Mouse (Mus musculus) v-Abl transformed pro-B cells (cell line): ENCODE results near the gene Dcp1b.

Experiments used
- in situ Hi-C, 2 experiments: fragments of 400-800 bp; cut with MboI; formaldehyde crosslinking; loops; one replicate each; pipeline ENCODE4 v1.15.1; 2025; ENCODE audit not compliant: unreplicated experiment in 2 of 2

Dcp1b gene

DNA sequence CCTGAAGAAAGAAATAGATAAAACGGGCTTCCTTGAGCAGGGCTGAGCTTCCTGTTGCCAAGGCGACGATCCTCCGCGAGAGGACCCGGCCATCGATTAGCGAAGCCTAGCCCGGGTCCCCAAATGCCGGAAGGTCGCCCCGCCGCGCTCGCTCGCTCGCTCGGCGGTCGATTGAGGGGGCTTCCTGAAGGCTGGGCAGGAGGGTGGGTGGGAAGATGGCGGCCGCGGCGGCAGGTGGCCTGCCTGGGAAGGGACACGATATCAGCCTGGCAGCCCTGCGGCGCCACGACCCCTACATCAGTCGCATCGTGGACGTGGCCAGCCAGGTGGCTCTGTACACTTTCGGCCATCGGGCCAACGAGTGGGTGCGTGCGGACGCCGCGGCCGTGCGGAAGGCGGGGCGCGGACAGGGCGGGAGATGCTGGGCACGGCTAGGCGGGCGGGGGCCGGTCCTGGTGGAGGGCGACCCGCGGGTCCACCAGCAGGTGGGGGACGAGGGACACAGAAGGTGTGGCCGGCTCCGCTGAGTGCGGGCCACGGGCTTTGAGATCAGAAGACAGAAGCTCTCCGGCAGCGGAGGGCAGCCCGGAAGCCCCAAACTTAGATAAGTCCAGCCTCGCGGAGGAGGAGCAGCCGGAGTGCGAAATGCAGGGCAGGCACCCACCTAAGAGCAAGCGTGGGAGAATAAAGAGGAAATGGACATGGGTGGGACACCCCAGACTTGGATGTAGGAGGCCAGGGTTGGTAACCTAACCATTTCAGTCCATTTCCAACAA lies at the start of gene Dcp1b:
Gene Dcp1b, plus strand, starts transcription at position 176 of the 776 bp plus-strand sequence.
- in situ Hi-C loops, result no loop called here

DNA sequence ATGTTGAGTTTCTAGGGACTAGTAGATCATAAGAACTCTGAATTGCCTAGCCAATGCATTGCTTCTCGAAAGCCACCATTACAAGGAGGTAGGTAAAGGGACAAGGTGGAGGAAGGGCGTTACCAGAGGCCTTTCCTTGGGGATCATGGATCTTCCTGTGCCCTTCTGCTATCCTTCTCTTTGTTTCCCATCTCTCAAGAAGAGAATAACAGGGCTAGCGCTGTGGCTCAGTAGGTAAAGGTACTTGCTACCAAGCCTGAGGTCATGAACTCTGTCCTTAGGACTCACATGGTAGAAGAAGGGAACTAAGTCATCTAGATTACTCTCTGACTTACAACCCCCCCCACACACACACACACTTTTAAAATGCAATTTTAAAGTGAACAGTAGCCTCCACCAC lies 48.1 kb upstream of the Dcp1b start:
- in situ Hi-C loops, result loop anchor here in 1 of 2 experiments (5.0 kb wide), 1 partner anchor 305 kb away; no protein-coding TSS in a partner anchor

DNA sequence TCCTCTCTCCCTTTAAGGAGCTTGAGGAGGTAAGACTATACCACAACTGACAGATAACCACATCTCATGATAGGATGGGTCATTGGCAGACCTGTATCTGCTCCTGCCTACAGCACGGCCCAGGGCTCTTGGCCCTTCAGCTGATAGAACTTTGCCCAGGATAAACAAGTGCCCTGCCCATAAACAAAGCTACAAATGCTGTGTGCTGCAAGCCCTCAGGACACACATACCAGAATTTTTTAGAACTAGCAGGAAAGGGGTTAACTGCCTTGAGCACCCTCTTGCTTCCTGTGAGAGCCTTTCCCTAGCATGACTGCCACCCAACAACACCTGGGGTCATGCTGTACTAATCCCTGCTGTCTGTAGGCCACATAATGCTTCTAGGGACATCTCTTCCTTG lies 47.0 kb upstream of the Dcp1b start:
- in situ Hi-C loops, result loop anchor here in 1 of 2 experiments (5.0 kb wide), 1 partner anchor 304 kb away; no protein-coding TSS in a partner anchor

DNA sequence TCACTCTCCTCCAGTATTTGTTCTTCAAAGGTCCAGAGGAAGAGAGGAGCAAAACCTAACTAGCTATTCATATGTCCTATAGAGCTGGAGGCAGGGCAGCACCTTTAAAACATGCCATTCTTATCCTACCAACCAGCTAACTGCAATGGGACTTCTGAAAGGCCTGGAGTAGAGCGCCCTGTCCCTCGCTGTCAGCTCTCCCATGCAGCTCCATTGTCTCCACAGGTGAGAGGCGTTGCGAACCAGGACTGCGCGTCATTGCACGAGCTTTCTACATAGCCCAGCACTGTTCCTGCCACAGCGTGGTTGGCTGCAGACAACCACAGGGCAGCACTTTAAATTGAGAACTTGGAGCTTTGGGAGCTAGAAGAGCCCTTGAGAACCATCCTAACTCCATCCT lies 46.5 kb upstream of the Dcp1b start:
- in situ Hi-C loops, result loop anchor here in 1 of 2 experiments (5.0 kb wide), 1 partner anchor 304 kb away; no protein-coding TSS in a partner anchor

DNA sequence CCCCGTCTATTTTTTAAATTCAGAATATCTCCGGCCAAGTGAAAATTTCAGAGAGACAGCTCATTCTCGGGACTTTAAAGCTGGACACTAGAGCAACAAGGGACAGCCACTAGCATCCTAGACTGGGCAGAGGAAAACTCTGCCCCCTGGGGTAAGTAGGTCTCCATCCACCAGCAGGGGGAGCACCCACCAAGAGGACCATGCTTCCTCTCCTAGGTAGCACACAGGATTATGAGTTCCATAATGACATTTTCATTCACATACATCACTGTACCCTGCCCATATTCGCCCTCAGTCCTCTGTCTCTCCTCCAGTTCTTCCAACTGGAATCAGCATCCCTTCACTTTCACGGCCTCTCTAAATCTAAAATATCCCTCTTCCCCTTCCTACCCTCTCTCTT lies 45.4 kb upstream of the Dcp1b start:
- in situ Hi-C loops, result loop anchor here in 1 of 2 experiments (5.0 kb wide), 1 partner anchor 303 kb away; no protein-coding TSS in a partner anchor

DNA sequence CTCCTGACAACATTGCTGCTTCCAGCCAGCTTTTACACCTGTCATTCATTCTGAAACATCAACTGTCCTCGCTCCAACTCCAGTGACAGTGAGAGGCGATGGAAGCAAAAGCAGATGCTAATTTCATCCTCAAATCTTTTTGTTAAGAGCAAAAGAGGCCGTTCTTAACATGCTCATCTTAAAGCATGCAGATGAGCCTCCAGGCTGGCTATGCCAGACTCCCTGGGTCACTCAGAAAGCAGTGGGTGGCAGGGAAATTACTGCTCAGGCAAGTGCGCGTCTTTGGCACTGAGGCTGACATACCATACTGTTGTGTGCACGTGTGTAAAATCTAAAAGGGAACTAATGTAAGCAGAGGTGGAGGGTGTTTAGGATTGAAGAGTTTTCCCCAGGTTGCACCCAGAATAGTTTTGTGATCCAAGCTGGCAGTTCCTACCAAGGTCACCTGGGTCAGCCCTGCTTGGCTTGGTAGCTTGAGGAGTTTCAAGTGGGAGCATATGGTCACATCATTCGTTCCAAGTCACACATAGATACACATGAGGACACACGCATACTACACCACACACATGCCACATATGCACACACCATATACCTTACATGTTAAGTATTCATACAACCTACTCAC lies 42.8 kb upstream of the Dcp1b start:
- in situ Hi-C loops, result no loop called here

DNA sequence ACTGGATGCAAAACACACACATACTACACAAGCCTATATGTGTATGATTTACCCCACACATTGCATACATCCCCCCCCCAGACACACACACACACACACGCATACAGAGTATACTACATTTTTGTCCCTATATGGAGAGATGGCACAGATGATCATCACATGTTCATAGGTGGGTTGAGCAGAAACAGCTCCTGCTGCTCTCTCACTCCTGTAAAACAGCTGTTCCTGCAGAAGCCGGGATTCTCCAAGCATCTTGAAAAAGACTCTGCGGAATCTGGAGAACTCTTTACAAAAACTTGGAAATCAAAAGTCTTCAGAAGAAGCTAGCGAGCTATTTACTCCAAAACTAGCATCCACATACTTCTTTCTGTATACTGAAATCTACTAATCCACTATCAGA lies 42.2 kb upstream of the Dcp1b start:
- in situ Hi-C loops, result no loop called here

DNA sequence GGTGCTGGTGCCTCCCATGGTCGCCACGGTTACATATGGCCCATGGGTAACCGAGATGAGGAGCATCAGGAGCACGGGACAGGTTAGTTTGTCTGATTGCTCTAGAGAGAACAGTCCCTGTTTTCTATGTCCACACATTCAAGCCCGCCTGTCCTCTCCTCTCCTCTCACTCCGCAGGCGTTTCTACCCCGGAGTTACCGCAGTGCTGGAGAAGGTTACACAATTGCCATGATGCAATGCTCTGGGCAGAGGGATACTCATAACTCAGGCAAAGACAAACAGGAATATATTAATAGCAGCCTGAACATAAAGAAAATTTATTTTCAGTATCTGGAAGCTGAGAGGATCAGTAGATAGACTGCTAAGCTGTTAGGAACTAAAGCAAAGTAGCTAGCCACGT lies 37.3 kb upstream of the Dcp1b start:
- in situ Hi-C loops, result no loop called here

DNA sequence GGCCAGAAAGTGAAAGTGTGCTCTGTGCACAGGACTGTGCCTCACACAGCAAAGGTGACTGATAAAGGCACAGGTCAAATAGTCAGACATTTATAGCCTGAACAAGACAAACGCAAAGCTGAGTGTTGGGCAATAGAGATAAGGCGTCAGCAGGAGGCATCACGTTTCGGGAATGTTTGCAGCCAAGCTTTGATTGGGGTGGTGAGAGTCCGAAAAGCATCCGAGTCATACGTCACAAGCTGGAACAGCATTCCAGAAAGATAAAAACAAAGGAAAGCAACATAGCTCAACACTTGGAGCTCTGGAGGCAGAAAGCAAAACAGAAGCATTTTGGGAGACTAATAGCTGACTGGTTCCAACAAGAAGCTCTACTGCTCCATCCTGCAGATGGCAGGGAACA lies 35.5 kb upstream of the Dcp1b start:
- in situ Hi-C loops, result no loop called here

DNA sequence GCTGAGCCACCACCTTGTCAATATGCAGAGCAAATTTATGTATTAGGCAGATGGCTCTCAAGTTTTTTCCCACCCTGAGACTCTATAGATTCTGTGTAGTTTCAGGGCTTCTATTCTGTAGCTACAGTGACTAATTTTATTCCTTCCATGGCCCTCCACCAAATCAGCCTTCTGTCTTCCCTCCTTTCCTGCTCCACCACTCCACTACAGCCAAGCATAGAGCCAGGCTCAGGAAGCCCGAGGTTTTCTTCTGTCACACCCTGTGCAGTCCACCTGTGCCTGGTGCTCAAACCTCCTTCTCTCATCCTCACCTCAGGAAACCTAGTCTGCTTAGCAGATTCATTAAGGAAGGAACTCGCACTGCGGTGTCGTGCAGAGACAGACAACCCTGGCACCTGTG lies 29.9 kb upstream of the Dcp1b start:
- in situ Hi-C loops, result no loop called here

DNA sequence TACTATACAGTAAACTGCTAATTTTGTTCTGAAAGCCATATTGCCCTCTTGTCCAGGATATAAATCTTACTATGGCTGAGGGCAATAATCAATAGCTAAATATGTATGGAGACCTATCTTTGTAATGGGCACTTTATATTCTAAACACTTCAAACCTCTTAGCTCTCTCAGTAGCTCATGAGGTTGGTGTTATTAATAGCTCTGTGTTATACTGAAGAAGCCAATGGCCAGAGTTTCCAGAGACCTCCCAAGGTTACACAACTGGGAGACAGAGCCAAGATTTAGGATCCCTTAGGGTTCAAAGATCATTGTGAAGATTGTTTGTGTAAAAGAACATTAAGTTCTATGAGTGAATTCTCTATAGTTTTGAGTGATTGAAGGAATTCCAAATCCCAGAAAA lies 9.4 kb upstream of the Dcp1b start:
- in situ Hi-C loops, result no loop called here

DNA sequence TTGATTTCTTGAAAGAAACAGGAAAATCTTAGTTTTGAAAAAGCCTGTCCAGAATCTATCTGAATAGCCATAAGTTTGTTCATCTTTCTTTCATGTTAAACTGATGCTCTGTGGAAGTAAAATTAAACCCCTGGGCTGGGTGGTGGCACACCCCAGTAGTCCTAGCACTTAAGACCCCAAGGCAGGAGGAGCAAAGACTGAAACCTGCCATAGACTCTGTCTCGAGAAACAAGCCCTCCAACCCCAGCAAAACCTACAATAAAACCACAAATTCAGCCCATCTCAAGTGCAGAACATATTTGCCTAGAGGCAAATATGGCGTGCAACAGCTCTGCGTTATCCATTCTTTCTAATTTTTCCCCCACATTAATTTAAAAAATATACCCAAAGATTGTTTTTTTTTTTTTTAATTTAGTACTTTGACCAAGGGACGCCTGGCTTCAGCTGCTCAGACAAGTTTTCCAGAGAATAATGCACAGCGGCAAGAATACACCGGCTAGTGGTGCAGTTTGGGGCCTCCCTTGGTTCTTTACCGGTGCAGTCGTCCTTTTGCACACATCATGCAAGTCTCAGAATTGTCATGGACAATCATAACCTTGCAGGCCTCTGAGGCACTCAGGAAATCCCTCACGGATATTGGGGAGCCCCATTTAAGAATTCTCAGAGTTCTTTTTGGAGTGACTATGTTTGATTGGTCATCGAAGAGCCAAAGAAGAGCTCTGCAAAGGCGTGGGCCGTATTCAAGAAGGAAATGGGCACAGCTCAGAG lies 562 bp upstream of the Dcp1b start:
- in situ Hi-C loops, result no loop called here

DNA sequence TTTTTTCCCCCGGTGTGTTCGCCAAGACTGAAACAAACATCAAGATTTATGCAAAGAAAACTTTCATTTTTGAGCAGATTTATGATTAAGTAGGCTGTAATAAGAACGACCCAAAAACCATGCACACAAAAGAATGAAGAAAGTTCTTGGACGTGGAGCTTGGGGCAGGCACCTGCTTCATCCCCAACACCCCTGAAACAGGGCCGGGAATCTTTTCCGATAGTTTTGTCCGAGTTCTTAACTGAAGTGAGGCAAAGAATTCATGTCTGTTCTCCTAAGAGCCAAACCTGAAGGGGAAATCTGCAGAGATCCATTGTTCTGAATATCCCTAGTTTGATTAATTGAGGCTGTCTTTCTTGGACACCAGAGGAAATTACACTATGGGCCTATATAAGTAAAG lies 1.1 kb downstream of the Dcp1b start:
- in situ Hi-C loops, result no loop called here

DNA sequence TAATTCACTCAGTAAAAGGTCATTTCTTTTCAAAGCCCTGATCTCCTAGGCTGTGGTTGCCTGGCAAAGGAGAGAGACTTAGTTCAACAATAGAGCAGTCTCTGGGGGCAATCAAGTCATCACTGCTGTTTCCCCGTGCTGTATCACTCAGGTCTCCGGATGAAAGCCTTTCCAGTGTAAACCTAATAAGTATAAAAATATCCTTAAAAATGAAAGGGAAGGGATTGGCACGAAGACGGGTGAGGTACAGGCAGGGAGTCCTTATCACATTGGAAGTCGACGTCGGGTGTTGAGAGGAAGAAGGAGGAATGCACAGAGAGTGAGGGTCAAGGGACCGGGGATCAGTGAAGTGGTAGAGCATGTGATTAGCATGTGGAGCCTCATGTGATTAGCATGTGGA lies 2.0 kb downstream of the Dcp1b start:
- in situ Hi-C loops, result no loop called here

DNA sequence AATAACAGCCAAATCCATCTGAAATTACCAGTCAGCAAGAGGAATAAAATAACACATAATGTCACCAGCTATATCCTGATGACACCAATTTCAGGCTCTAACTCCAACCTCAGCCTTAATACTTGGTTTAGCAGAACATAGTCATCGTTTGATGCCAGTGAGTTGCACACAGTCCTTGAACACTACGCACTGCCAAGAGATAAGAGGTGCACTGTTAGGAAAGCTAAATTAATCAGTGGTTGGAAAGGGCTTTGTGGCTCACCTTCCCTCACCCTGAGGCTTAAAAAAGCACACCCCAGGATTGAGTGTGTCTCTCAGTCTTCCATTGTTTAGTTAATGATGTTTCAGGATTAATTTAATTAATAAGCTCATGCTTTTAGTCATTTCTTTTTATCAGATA lies 5.1 kb downstream of the Dcp1b start:
- in situ Hi-C loops, result no loop called here

DNA sequence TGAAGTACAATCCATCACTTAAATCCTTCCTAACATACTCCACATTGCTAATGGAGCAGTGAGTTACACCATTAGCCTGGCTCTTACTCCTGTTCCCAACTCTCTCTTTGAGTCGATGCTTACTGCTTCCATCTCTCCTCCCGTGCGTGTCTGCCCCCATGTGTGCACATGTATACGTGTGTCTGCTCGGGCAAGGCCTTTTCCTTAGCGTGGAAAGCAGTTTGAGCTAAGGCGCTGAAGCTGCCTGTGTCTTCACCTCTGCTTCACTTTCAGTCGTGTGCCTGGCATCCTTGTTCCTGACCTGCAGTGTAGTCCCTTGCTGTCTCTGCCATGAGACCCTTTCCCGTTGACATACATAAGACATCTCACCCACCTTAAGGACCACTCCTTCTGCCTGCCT lies 7.2 kb downstream of the Dcp1b start:
- in situ Hi-C loops, result no loop called here

DNA sequence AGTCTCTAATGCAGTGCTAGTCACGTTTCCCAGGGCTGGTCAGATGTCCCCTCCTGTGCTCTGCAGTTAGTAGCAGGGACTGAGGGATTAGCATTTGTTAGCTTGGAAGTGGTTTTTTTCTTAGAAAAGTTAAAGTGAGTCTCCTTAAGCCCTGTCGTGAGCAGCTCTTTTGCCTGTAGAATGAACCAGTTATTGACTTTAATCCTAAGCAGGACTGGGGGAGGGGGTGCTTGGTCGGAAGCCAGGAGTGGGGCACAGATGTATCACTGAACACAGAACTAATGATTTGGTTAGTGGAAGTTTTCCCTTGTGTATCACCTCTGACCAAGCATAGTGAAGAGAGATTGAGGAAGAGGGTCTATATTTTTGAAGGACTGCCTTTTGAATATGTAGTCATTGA lies 8.7 kb downstream of the Dcp1b start:
- in situ Hi-C loops, result no loop called here

DNA sequence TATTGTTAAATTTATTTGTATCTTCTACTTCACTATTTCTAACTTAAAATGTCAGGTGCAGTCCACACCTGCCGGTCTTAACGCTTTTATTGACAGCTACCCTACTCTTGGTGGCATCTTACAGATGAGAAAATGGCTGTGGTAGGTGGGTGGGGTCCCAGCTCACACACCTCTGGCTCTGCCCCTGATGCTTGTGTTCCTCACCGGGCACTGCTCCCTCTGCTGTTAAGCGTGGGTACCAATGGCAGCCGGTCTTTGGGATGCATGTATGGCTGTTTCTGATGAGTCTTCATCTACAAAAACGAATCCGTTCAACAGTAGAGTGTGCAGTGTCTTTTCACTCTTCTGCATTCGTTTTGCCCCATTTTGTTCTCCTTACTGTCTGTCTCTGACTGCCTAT lies 11.6 kb downstream of the Dcp1b start:
- in situ Hi-C loops, result no loop called here

DNA sequence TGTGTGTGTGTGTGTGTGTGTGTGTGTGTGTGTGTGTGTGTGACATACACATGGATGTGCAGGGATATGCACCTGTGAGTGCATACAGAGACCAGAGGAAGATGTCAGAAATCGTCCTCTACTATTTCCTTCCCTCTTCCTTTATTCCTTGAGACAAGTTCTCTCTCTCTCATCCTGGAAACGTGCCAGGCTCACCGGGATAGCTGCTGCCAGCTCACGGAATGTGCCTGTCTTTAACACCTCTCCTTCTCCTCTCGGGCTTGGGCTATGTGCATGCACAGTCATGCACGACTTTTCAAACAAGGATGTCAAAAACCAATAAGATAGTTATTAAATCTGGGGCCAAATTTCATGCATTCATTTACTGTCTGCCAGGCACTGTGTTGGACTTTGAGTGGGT lies 12.6 kb downstream of the Dcp1b start:
- in situ Hi-C loops, result no loop called here

DNA sequence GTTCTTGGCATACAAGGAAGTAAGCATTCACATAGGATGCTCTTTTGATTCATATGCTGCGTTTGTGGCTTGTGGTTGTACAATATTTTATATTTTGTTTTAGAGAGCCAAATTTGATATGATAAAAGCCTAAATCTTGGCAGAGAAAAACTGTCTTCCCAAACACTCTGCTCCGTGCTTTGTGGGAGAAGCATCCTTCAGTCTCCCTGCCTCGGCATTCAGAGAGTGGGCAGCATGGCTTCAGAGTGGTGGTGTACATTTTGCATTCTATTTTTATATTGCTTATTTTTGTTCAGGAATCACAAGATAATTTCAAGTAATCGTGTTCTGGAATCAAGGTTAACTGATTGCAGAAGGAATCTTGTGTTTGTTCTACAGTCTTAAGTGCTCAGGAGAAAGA lies 16.4 kb downstream of the Dcp1b start:
- in situ Hi-C loops, result no loop called here

DNA sequence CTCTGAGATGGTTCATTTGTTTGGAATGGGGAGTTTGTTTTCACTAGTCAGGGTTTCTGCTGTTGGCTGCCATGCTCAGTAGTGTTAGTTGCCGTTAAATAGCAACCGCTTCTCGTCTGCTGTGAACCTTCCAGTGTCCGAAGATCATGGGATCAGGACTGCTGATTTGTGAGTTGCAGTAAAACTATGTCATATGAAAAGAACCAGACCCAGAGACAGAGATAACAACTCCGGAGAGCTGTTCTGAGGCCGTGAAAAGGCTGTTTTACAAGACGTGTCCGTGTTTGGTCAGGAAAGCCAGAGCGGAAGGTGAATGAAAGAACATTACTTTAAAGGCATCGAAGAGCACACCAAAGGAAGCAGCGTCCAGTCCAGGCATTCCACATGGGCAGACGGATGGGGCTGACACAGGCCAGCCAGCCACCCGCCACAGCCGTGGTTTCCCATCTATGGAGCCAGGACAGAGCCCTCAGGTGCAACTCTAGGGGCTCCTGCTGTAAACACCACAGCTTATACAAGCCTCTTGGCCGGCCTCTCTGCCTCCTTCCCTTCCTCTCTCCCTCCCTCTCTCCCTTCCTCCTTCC lies 18.6 kb downstream of the Dcp1b start:
- in situ Hi-C loops, result no loop called here
